Mouse (Mus musculus): Measurements from ENCODE around the gene Gm40460. TPM values are rescaled to one million over a fixed set of nuclear protein-coding genes. Genes with fewer than 3 reads are reported as not detected.

Gm40460 gene
- not detected in 4 replicates for total RNA-seq (2023)

DNA sequence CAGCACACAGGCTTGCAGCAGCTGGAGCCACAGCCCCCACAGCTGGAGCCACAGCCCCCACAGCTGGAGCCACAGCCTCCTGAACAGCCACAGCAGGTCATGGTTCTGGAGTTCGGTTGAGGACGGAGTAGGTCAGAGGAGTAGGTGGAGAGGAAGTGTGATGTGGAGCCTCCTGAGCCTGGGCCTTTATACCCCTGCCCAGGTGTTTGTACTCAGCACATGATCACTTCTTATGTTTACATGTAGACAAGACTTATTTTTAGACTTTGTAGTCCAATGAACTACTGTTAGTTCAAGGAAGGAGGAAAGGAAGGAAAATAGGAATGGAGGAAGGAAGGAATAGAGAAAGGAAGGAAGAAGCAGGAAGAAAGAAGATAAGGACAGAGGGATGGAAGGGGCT, at the start of gene Gm40460:
Gene Gm40460, minus strand, starts transcription at position 101 of the 400 bp plus-strand sequence.

DNA sequence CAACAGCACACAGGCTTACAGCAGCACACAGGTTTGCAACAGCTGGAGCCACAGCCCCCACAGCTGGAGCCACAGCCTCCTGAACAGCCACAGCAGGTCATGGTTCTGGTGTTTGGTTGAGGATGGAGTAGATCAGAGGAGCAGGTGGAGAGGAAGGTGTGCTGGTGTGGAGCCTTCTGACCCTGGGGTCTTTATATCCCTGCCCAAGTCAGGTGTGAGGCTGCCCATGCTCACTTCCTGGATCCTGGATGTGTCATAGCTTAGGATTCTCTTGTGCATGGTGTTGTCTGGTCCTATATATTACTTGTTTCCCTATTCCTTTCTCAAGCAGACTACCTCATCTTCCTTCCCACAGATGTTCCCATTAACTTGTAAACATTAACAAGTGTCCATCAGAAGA, 33.4 kb upstream of the Gm40460 start, which contains the start of gene Gm4559:
Gene Gm4559, minus strand, starts transcription at position 101 of the 400 bp plus-strand sequence.

DNA sequence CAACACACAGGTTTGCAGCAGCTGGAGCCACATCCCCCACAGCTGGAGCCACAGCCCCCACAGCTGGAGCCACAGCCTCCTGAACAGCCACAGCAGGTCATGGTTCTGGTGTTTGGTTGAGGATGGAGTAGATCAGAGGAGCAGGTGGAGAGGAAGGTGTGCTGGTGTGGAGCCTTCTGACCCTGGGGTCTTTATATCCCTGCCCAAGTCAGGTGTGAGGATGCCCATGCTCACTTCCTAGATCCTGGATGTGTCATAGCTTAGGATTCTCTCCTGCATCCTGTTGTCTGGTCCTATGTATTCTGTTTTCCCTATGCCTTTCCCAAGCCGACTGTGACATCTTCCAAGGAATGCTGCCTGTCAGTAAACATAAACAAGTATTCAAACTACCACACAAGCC, 17.4 kb upstream of the Gm40460 start, which contains the start of gene Gm2431:
Gene Gm2431, minus strand, starts transcription at position 101 of the 400 bp plus-strand sequence.

DNA sequence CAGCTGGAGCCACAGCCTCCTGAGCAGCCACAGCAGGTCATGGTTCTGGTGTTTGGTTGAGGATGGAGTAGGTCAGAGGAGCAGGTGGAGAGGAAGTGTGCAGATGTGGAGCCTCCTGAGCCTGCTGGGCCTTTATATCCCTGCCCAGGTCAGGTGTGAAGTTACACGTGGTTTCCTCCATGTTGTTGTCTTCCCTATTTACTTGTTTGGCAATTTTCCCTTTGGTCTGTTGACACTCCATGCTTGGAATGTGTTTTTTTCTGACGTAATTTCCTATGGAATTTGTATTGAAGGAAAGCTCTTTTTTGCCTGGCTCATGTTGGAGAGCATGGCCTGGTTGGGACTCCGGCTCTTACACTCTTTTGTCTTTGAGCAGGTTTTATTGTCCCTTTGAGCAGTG, 11.0 kb downstream of the Gm40460 start, which contains the start of gene Krtap5-5:
Gene Krtap5-5, minus strand, starts transcription at position 101 of the 400 bp plus-strand sequence.

DNA sequence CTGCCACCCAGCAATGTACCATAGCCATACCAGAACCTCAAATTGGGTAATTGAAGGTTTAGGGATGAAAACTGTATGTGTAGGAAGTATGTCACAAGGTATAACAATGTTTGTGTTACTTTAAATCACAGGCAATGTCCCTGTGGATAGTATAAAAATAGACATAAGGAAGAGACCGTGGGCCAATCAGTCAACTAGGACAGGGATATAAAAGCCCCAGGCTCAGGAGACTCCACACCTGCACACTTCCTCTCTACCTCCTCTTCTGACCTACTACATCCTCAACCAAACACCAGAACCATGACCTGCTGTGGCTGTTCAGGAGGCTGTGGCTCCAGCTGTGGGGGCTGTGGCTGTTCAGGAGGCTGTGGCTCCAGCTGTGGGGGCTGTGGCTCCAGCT, 29.3 kb downstream of the Gm40460 start, which contains the start of gene Gm7579:
Gene Gm7579, plus strand, starts transcription at position 301 of the 400 bp plus-strand sequence.

DNA sequence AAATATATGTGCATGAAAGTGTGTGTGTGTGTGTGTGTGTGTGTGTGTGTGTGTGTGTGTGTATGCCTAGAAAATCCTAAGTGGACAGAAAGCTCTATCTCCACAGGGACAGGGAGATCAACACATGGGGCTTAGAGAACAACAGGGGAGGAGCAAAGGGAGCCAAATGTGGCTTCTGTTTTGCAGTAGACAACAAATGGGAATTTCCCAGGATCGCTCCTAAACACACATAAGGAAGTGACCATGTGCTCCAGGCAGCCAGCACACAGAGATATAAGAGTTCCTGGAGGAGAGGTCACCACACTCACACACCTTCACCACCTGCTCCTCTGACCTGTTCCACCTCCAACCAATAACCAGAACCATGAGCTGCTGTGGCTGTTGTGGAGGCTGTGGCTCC, 39.8 kb downstream of the Gm40460 start, which contains the start of gene Krtap5-3:
Gene Krtap5-3, plus strand, starts transcription at position 301 of the 400 bp plus-strand sequence.

Other genes with a start within 250 kb of the Gm40460 start
- gene Mob2, start 180.0 kb downstream of the Gm40460 start, total RNA-seq (2023): 33.3 to 45.7 TPM (median 40.9 TPM) in 4 replicates
- gene Dusp8, start 145.2 kb downstream of the Gm40460 start, total RNA-seq (2023): 4.6 to 6.7 TPM (median 5.9 TPM) in 4 replicates
- gene Gm45618, start 120.3 kb downstream of the Gm40460 start, total RNA-seq (2023): not detected in 4 replicates
- gene Gm39115, start 105.0 kb downstream of the Gm40460 start, total RNA-seq (2023): not detected in 4 replicates
- gene Gm45337, start 96.5 kb downstream of the Gm40460 start, total RNA-seq (2023): not detected in 4 replicates
- gene Gm29735, start 84.0 kb downstream of the Gm40460 start, total RNA-seq (2023): not detected in 4 replicates
- not detected in 4 replicates for gene Gm4553, start 75.3 kb downstream of the Gm40460 start, total RNA-seq (2023)
- gene Krtap5-2, start 65.1 kb downstream of the Gm40460 start, total RNA-seq (2023): not detected in 4 replicates
- gene Gm10153, start 50.7 kb downstream of the Gm40460 start, total RNA-seq (2023): not detected in 4 replicates
- not detected in 4 replicates for gene Krtap5-3, start 39.7 kb downstream of the Gm40460 start, total RNA-seq (2023)
- not detected in 4 replicates for gene Gm7579, start 29.2 kb downstream of the Gm40460 start, total RNA-seq (2023)
- not detected in 4 replicates for gene Krtap5-5, start 11.1 kb downstream of the Gm40460 start, total RNA-seq (2023)
- not detected in 4 replicates for gene Gm2431, start 17.3 kb upstream of the Gm40460 start, total RNA-seq (2023)
- gene Gm4559, start 33.3 kb upstream of the Gm40460 start, total RNA-seq (2023): not detected in 4 replicates
- gene Krtap5-1, start 56.0 kb upstream of the Gm40460 start, total RNA-seq (2023): not detected in 4 replicates
- gene Krtap5-4, start 62.5 kb upstream of the Gm40460 start, total RNA-seq (2023): not detected in 4 replicates
- 0.75 TPM in 1 of 4 replicates, not detected in the others for gene Ifitm10, start 132.7 kb upstream of the Gm40460 start, total RNA-seq (2023)
- gene Gm49369, start 141.6 kb upstream of the Gm40460 start, total RNA-seq (2023): 0.85 TPM in 1 of 4 replicates, not detected in the others
- gene Ctsd, start 147.0 kb upstream of the Gm40460 start, total RNA-seq (2023): 67.6 to 79.8 TPM (median 71.9 TPM) in 4 replicates
- not detected in 4 replicates for gene Syt8, start 193.8 kb upstream of the Gm40460 start, total RNA-seq (2023)
- gene Tnni2, start 200.7 kb upstream of the Gm40460 start, total RNA-seq (2023): 3.1 to 9.1 TPM (median 5.4 TPM) in 4 replicates
- 752 to 815 TPM (median 786 TPM) in 4 replicates for gene Lsp1, start 219.7 kb upstream of the Gm40460 start, total RNA-seq (2023)

All from B cell, adult 62 days (primary cell).